Mouse (Mus musculus) activated CD4-positive, CD25-positive, alpha-beta regulatory T cell, adult 4 months (primary cell): ENCODE measurements around the gene Pfn1. TPM values are rescaled to one million over a fixed set of nuclear protein-coding genes. Genes with fewer than 3 reads are reported as not detected.

Experiments used
- ATAC-seq: one replicate; pipeline ENCODE4 v1.8.0; 2017
- polyA plus RNA-seq, 2 experiments: library from polyadenylated mRNA; unstranded; fragments of 100-300 nt; shearing (Covaris generic); gene quantifications; one replicate each; pipeline ENCODE4 v1.2.1; 2017

Gene Pfn1
- 1,000 to 10,000 TPM; 3,856 to 4,120 TPM for polyA plus RNA-seq

DNA sequence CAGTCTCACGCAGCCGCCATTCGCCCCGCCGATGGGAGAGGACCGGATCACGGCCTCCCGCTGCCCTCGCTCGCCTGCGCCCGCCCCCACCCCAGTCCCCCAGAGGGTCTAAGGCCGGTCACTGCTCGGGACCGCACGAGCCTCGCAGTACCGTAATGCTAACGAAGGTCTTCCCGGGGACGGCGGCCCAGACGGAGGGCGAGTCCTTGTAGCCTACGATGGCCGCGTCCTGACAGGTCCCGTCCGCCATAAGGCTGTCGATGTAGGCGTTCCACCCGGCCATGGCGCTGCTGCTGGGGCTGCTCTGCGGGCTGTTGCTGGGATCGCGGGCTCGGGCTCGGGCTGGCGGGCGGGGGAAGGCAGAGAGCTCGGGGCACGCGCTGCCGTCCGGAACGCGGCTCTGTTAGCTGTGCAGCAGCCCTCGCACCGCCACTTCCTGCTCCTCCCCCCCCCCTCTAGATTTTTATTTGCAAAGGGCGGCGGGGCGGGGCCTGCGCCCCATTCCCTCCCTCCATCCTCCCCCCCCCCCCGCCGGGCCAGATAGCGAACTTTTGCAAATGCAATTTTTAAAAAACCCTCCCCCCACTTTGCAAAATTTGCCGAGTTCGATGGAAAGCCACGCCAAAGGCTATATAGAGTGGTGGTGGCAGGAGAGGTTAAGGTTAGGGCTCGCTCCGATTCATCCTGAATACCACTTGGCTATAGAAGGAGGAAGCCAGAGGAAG, at the start of gene Pfn1:
Pfn1 (minus strand) TSS at position 447 of the 725 bp plus-strand sequence.
- peak; percentile 13 for ATAC-seq

DNA sequence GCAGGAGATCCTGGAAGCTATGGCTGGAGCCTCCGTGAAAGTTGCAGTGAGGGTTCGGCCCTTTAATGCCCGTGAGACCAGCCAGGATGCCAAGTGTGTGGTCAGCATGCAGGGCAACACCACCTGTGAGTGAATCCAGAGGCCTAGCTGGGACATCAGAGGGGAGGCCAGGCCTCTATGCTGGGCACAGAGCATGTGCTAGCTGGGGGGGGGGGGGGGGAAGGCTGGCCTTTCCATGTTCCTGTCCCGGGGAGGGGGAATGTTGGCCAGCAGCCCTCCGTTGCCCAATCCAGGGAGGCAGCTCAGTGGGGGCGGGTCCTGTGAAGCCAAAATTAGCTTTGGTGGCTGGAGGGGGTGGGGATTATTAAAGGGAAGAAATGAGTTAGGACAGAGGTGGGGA, 48.3 kb upstream of the Pfn1 start:
- ATAC-seq: no peak

DNA sequence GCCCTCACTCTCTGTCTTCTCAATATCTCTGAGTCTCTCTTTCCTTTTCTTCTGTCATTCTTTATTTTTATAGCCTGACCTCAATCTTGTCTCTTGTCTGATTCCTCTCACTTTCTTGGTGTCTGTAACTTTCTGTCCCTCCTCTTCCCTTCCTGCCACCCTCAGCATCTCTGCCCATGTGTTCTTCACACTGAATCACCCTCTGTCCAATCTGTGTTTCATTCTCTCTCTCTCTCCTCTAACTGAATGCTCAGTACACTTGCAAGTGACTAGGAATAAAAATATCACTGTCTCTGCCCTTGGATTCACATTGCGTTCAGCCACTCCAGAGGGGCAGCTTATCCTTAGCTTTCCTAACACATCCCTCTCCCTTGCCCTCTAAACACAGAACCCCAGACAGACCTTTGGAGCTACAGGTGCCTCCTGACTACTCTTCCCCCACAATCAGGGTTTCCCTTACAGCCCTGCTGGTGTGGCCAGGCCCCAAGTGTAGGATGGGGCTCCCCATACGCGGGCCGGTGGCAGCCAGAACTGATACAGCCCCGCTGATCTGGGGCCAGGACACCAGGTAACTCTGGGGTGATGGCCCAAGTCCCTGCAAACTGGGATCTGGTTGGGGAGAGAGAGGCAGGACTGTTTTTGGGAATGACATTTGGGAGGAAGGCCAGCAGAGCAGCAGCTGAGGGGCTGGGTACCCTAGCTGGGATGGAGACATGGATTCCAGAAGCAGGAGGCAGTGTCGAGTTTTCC, 47.7 kb upstream of the Pfn1 start:
- ATAC-seq: no peak

GRCm38 (mm10) chr11:70701221-70701955, 46.9 kb upstream of the Pfn1 start:
- ATAC-seq: no peak

- peak; percentile 11 for ATAC-seq
Measured at GRCm38 (mm10) chr11:70700613-70701012, 46.2 kb upstream of the Pfn1 start.

DNA sequence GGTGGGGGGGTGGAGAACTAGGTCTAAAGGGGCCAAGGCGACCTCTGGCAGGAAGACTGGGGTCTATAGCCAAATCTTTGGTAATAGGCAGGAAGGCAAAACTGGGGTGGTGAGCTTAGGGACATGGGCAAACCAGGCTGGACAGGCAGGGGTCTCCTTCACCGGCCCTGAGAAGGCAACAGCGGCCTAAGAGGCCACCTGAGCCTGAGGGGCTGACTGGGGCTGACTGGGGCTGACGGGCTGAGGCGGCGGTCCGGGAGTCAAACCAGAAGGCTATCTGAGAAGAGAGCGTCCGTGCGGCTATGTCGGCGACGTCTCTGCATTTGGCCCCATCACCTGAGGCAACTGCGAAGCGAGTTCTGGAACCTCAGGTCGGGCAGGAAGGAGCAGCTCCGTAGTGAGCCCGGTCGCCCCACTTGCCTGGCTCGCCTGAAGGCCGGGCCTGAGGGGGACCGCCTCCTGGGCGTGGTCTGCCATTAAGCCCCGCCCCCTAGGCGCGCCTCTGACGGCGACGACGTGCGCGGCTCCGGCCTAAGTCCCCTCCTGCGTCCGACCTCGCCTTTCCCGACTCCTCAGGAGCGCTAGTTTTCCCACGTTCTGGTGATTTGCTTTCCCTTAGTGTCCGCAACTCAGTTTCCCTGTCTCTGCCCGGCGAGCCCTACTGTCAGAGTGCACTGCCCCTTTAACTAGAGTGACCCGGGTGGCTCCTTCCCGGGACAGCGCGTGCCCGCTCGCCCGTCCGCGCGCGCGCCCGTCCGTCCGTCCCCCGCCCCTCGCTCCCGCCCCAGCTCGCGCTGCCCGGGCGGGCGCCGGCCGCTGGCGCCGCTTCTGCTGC, 45.5 kb upstream of the Pfn1 start, which contains the start of the genes Inca1 and Kif1c:
Inca1 (minus strand) TSS at position 434 of the 835 bp plus-strand sequence.
Kif1c (plus strand) TSS at position 827 of the 835 bp plus-strand sequence.
- peak; percentile 95 for ATAC-seq

DNA sequence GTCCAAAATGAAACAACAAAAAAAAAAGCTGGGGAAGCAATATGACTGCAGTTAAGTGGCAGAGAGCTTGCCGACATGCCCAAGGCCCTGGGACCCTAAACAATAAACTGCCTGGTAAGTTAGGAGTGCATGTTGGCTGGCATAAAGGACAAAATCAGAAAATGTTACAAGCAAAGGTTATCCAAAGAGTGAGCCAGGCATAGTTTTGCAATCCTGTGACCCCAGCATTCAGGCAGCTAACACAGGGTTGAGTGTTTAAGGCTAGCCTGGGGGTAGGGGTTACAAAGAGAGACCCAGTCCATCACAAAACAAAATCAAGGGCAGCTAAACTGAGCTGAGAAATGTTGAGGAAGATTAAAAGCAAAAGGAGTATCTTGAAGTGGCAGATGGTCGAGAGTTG, 44.6 kb upstream of the Pfn1 start:
- ATAC-seq: no peak

DNA sequence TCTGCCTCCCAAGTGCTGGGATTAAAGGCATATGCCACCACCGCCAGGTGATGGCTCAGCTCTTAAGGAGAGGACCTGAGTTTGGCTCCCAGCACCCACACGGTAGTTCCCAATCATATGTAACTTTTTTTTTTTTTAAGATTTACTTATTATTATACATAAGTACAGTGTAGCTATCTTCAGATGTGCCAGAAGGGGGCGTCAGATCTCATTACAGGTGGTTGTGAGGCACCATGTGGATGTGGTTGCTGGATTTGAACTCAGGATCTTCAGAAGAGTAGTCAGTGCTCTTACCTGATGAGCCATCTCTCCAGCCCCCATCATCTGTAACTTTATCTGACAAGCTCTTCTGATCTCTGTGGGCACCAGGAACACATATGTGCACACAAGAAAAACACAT, 42.9 kb upstream of the Pfn1 start:
- no peak for ATAC-seq

- no peak for ATAC-seq
Measured at GRCm38 (mm10) chr11:70693504-70693903, 39.1 kb upstream of the Pfn1 start.

- no peak for ATAC-seq
Measured at GRCm38 (mm10) chr11:70689578-70689977, 35.1 kb upstream of the Pfn1 start.

GRCm38 (mm10) chr11:70688372-70688771, 33.9 kb upstream of the Pfn1 start:
- ATAC-seq: no peak

DNA sequence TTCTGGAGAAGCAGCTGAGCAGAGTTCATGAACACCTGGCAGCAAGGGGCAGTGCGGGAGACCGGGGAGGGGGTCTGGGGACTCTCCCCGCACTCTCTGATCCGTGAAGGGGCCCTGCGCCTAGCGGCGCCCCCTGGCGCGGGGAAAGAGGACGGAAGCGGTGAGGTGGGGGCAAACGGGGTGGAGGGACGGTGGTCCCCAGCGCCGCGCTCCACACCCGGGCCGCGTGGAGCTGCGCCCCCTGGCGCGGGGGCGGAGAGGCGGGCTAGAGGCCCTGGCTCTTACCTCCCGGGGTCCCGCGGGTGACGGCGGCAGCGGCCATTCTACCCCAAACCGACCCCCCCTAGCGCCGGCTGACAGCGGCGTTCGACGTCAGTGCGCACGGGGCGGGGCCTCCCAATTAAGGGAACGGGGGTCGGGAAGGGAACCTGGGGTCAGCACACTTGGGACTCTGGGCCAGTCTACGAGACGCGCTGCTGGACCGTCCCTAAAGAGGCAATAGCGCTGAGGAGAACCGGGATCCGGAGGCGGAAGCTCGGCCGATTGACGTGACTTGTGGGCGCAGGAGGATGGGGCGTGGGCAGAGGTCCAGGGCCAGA, 33.3 kb upstream of the Pfn1 start, which contains the start of gene Camta2:
Camta2 (minus strand) TSS at position 505 of the 599 bp plus-strand sequence.
- peak; percentile 58 for ATAC-seq

DNA sequence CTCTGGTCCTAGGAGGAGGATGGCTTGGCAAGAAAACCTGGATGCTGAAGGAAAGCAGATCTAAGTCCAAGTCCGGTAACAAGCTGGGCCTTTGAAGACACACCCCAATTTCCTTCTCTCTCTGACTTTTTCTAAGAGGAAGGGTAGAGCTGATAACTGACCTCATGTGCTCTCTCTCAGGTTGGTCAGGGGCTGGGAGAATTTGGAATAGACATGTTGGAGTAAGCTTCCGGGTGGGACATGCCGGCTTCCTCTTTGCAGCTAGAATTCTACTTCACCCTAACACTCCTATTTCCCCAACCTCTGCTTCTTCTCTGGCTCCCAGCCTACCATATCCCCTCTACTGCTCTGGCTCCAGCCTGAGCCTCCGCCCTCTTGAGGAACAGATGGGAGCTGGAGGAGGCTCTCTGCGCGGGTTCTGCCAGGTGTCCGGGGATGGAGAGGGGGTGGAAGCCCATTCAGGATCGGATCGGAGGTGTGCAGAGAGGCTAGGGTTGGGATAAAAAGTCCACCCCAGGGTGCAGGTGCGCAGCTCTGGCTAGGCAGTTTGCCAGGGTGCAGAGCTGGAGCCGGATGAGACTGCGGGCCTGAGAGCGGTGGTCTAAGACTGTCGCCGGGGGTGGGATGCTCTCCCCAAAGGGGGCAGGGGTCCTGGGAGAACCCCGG, 32.6 kb upstream of the Pfn1 start:
- ATAC-seq: peak; percentile 28

- no peak for ATAC-seq
Measured at GRCm38 (mm10) chr11:70683640-70684039, 29.2 kb upstream of the Pfn1 start.

- ATAC-seq: no peak
Measured at GRCm38 (mm10) chr11:70681897-70682581, 27.6 kb upstream of the Pfn1 start.

DNA sequence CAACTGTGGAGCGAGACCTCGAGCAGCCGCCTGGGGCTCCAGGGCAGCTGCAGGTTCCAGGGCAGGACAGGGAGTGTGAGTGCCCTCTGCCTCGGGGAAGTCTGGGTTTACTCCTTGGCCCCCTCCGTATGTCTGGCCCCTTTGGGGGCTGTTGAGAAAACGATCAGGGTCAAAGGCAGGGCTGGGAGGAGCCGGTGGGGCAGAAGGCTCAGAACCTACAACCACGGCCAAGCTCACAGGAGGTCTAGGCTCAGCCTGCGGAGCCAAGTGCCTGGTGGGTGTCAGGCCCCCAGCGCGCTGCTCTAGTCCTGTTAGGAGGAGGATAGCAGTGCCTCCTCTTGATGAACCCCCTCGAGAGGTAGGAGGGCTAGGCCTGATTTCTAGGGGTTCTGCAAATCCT, 26.7 kb upstream of the Pfn1 start:
- ATAC-seq: no peak

GRCm38 (mm10) chr11:70679894-70680293, 25.4 kb upstream of the Pfn1 start:
- no peak for ATAC-seq

- no peak for ATAC-seq
Measured at GRCm38 (mm10) chr11:70679361-70679760, 24.9 kb upstream of the Pfn1 start.

DNA sequence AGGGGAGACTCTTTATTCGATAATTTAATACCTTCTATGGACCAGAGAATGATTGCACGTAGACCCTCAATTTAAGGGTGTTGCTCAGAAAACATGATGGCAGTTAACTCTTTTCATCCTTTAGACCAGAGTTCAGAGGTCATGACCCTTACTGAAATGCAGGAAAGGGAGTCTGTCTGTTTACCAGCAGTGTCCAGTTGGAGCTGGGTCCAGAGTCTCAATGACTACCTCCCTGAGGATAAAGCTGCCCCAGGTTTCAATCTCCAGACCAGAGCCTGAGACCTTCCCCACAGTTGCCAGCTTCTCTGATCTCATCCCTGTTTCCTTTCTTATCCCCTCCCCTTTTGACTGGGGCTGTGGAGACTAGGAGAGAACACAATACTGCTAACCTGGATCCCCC, 24.1 kb upstream of the Pfn1 start:
- no peak for ATAC-seq

DNA sequence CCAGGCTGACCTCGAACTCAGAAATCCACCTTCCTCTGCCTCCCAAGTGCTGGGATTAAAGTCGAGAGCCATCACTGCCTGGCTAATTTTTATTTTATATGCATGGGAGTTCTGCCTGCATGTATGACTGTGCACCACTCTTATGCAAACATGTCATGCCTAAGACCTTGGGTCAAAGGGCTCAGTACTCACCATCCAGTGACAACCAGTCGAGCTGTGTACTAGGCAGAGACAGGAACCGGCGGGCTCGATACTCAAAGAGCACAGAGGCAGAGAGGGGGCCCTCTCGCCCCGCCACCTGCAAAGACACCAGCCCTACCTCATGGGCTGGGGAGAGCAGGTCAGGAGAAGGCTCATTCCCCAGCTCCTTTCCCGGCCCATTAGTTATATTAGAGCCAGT, 23.6 kb upstream of the Pfn1 start:
- no peak for ATAC-seq

DNA sequence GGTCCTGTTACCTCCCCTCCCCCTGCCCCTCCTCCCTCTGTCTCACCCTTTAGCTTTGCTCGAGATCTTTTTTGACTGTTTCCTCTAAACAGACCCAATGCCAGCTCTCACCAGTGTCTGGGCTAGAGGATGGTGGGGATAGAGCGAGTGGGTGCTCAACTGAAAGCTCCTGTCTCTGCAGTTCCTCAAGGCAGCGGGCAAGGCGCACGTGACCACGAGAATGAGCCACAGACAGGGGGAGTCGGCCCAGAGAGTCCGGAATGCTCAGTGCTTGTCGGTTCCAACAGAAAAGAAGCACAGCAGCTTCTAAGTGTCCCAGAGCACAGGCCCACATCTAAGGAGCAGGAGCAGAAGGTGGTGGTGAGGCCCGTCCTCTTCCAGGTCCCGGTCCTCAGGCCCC, 20.1 kb upstream of the Pfn1 start:
- ATAC-seq: no peak
